Comparison of ENCODE assay signal across 8 mouse cellular contexts in genomic region chr15:32243096-32243785, GRCm38 (mm10). TPM values are rescaled to one million over a fixed set of nuclear protein-coding genes. Genes with fewer than 3 reads are reported as not detected.
DNase-seq lines count a peak whose midpoint lies in the region; ATAC-seq lines count a peak whose summit lies in the region.

No protein-coding gene starts in this region.

- ATAC-seq in heart, embryonic 11.5 days (replicated peaks; ENCODE audit: insufficient number of reproducible peaks, low FRiP score, low TSS enrichment) = no peak
- ATAC-seq in kidney, embryonic 15.5 days (replicated peaks; ENCODE audit: low FRiP score) = no peak

- WGBS in embryonic facial prominence, embryonic 10.5 days = 71% methylated on average over 12 of the region's 12 CpGs
- 50% methylated on average over 12 of the region's 12 CpGs for WGBS in heart, embryonic 11.5 days (ENCODE audit: insufficient replicate concordance)
- 60% methylated on average over 12 of the region's 12 CpGs for WGBS in kidney, embryonic 15.5 days

- H3K4me1 ChIP-seq in embryonic facial prominence, embryonic 10.5 days = peaks cover 44% of the 10 kb centered on the region
- peaks cover 11% of the 10 kb centered on the region; the same call in 1 of the 2 replicates for H3K4me1 ChIP-seq in heart, embryonic 11.5 days (ENCODE audit: control insufficient read depth, insufficient read depth, low read length)
- peaks cover 22% of the 10 kb centered on the region for H3K4me1 ChIP-seq in kidney, embryonic 15.5 days

- peak; percentile 84 for DNase-seq in 3T3-L1 (ENCODE audit: low read depth, low spot score)
- DNase-seq in embryonic facial prominence, embryonic 10.5 days (ENCODE audit: low spot score) = no peak
- peak; percentile 74 for DNase-seq in lung, postnatal 10 days
- no peak for DNase-seq in layer of hippocampus, postnatal 25 days (ENCODE audit: extremely low spot score in 1 of 2, low spot score in 1 of 2)
- no peak for DNase-seq in embryo, embryonic 10 days (ENCODE audit: low spot score)
- no peak for DNase-seq in layer of hippocampus, adult 9-10 months (ENCODE audit: low spot score)

- peak overlapping the region; percentile 69; the same call in 1 of the 2 replicates for H3K9ac ChIP-seq in heart, embryonic 11.5 days (ENCODE audit: low read depth, low read length)
- H3K9ac ChIP-seq in kidney, embryonic 15.5 days = peak overlapping the region; percentile 54

- peak overlapping the region; percentile 100 for H3K4me2 ChIP-seq in heart, embryonic 11.5 days
- peak overlapping the region; percentile 97 for H3K4me2 ChIP-seq in kidney, embryonic 15.5 days

- peak overlapping the region; percentile 88 for H3K27ac ChIP-seq in embryonic facial prominence, embryonic 10.5 days (replicated peaks)
- H3K27ac ChIP-seq in heart, embryonic 11.5 days (ENCODE audit: low read depth, low read length) = no peak overlapping the region
- H3K27ac ChIP-seq in kidney, embryonic 15.5 days = peak overlapping the region; percentile 87

- peak overlapping the region; percentile 83 for H3K4me3 ChIP-seq in embryonic facial prominence, embryonic 10.5 days
- peak overlapping the region; percentile 60 for H3K4me3 ChIP-seq in heart, embryonic 11.5 days (ENCODE audit: low read depth, low read length)
- peak overlapping the region; percentile 73 for H3K4me3 ChIP-seq in kidney, embryonic 15.5 days (replicated peaks)

- no peaks in the 10 kb centered on the region for H3K9me3 ChIP-seq in embryonic facial prominence, embryonic 10.5 days
- no peaks in the 10 kb centered on the region for H3K9me3 ChIP-seq in heart, embryonic 11.5 days (replicated peaks; ENCODE audit: control insufficient read depth, low read length)
- H3K9me3 ChIP-seq in kidney, embryonic 15.5 days (replicated peaks) = no peaks in the 10 kb centered on the region

- H3K27me3 ChIP-seq in embryonic facial prominence, embryonic 10.5 days (replicated peaks; ENCODE audit: low read depth, poor library complexity, severe bottlenecking) = no peaks in the 10 kb centered on the region
- no peaks in the 10 kb centered on the region for H3K27me3 ChIP-seq in heart, embryonic 11.5 days (ENCODE audit: control insufficient read depth, insufficient read depth, low read length)
- H3K27me3 ChIP-seq in kidney, embryonic 15.5 days = no peaks in the 10 kb centered on the region

- H3K36me3 ChIP-seq in embryonic facial prominence, embryonic 10.5 days (replicated peaks) = peaks cover 12% of the 10 kb centered on the region
- H3K36me3 ChIP-seq in heart, embryonic 11.5 days (ENCODE audit: control insufficient read depth, insufficient read depth, low read length) = no peaks in the 10 kb centered on the region
- H3K36me3 ChIP-seq in kidney, embryonic 15.5 days = peaks cover 14% of the 10 kb centered on the region

RNA-seq across cellular contexts. Expression of gene Sema5a, which starts 1.4 kb away (rescaled TPM):
- 14.6 and 17.3 TPM in 2 replicates for polyA plus RNA-seq in embryonic facial prominence, embryonic 10.5 days (2016; fragmentation: Nextera tagmentation; extraction: Ambion mirVana)
- polyA plus RNA-seq in heart, embryonic 11.5 days (2014; fragmentation: Nextera tagmentation; extraction: Ambion mirVana) = 2.9 and 3.8 TPM in 2 replicates
- 25.2 and 26.3 TPM in 2 replicates for polyA plus RNA-seq in kidney, embryonic 15.5 days (2015; fragmentation: Nextera tagmentation; extraction: Ambion mirVana)
- 100 to 1,000 TPM in 1 of 2 experiments, 10 to 100 TPM in 1; 83.3 to 107 TPM for total RNA-seq in layer of hippocampus, postnatal 25 days (2021)

Comparison
In these comparisons a context has a peak if more than half of its experiments do, and no peak if none do; other contexts are left out.
1. DNase-seq: peak in 3T3-L1 (single experiment) and lung, postnatal 10 days (single experiment); none in embryonic facial prominence, embryonic 10.5 days (single experiment), layer of hippocampus, postnatal 25 days (0 of 2), embryo, embryonic 10 days (single experiment) and layer of hippocampus, adult 9-10 months (single experiment).
2. Peak in every context shown above with its lines, with median percentiles within 50 percentile points of each other: H3K4me3 ChIP-seq.